Mouse (Mus musculus) T-cell, adult 2 months (primary cell): ENCODE measurements around the gene Klk6.
A peak's percentile ranks its signal among the peaks of the same experiment; 100 is the strongest.

ENCODE experiments used
- DNase-seq: peaks from one replicate; pipeline ENCODE4 v3.0.0; 2022; ENCODE audit warnings: low spot score

Klk6 gene

DNA sequence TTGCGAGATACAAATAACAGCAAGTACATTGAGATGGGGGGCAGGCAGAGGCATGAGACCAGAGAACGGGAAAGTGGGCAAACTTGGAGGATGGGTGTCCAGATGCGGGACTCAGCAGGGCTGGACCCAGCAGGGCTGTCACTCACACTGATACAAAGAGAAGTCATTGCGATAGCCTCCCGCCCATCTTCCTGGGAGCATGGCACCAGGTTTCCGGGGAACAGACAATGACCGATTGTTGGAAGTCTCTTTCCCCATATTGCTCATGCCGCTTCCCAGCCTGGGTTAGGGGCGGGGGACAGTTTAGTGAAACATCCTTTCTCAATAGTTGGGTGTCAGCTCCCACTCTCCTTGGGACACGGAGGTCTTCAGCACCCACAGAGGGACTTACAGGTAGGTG, at the start of gene Klk6:
Gene Klk6, plus strand, starts transcription at position 301 of the 400 bp plus-strand sequence.
- no peak for DNase-seq

DNA sequence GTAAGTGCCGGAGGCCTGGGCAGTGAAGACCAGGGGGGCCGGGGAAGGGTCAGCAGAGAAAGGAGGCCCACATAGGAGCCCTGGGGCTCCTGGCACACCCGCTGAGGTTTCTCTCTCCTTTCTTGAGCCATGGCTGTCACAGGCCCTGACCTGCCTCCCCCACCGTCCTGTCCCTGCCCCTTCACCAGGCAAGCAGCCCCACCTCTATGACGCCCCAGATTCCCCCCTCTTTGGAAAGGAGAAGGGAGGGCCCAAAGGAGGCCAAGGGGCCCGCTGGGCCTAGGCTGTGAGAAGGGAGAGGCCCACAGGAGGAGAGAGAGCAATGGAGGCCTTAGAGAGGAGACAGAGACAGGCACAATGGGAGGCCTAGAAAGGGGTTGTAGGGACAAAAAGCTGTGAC, 49.5 kb upstream of the Klk6 start:
- DNase-seq = no peak

DNA sequence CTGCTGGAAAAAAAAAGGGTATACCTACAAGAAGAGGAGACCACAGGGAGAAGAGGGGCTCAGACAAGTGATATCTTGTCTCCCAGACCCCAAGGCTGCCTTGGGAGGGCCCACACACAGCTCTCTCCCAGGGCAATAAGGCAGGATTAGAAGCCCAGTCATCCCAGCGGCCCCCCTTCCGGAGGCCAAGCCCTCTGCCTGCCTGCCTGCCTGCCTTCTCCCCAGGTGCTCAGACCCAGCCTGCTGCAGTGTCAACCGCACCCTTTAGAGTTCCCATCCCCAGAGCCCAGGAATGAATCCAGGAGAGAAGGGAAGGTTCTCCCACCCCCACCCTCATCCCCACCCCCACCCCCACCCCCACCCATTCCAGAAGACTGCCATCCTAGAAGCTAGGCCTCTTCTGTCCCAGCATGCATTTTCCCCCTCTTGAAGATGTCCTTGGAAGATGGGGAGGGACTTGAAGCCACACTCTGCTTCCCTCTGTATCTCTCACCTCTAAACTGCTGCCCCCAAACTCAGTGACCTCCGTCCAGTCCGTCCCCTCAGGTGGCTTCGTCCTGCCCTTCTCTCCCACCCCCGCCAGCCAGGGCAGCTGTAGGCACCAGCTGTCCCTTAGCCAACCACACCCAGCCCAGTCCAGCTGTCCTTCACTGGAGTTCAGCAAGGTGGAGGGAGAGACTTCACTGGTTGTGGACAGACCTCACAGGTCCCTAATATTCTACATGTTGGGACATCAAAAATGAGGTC, 48.8 kb upstream of the Klk6 start:
- no peak for DNase-seq

DNA sequence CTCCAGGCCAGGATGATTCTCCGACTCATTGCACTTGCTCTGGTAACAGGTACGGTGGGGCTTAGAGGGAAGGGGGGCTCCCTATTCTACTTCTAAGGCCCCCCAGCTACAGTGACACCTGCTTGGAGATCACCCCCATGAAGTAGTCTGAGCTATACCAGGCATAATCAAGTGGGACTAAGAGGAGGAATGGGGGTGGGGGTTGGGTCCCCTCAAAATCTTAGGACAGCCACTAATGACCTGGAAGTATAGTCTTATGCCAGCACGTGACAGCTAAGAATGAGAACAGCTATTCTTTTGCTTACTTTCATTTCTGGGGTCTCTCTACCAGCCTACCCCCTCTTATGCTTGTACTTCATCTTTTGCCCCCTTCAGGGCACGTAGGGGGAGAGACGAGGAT, 47.8 kb upstream of the Klk6 start:
- DNase-seq = no peak

DNA sequence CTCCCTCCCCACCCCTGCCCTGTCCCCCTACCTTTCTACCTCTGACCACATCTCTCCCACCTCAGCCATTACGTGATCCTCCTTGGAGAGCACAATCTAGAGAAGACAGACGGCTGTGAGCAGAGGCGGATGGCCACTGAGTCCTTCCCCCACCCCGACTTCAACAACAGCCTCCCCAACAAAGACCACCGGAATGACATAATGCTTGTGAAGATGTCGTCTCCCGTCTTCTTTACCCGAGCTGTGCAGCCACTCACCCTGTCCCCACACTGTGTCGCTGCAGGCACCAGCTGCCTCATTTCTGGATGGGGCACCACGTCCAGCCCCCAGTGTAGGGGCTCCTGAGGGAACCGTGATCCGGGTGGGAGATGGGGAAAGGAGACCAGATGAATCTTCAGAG, 46.9 kb upstream of the Klk6 start:
- no peak for DNase-seq

DNA sequence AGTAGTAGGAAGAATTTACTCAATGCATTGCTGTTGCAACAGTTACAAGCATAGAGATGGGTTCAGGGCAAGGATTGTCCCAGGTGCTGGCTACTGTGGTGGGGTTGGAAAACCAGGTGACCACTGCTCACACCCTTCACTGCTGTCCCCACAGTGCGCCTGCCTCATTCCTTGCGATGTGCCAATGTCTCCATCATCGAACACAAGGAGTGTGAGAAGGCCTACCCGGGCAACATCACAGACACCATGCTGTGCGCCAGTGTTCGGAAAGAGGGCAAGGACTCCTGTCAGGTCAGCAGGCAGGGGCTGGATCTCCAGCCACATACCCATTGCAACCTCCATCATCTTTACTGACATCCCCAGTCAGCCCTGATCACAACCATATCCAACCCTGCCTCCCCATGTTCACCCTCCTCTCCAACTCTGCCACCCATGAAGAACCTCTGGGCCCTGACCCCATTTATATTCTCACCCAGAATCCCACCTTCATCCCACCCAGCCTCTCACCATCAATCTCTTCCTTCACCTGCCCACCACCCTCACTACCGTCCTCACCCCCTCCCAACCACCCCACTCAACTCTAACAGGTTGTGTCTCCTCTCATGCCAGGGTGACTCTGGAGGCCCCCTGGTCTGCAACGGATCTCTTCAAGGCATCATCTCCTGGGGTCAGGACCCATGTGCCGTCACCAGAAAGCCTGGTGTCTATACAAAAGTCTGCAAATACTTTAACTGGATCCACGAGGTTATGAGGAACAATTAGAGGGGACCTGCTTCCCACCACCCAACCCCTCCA, 45.9 kb upstream of the Klk6 start:
- DNase-seq = no peak

DNA sequence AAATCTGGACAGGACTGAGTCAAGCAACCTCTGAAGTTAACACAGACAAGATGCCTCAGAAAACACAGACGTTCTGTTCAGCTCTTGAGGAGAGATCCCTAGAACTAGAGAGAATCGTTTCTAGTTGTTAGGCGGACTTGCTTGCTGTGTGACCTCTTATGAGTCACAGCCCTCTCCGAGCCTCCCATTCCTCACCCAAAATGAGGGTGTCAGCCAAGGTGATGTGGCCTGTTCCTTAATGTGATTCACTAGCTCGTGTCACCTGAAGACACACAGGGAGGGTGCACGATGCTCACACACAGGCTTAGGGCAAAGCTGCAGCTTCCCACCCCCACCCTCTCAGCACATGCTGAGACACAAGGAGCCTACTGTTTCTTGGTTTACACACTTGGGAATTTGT, 44.1 kb upstream of the Klk6 start:
- no peak for DNase-seq

DNA sequence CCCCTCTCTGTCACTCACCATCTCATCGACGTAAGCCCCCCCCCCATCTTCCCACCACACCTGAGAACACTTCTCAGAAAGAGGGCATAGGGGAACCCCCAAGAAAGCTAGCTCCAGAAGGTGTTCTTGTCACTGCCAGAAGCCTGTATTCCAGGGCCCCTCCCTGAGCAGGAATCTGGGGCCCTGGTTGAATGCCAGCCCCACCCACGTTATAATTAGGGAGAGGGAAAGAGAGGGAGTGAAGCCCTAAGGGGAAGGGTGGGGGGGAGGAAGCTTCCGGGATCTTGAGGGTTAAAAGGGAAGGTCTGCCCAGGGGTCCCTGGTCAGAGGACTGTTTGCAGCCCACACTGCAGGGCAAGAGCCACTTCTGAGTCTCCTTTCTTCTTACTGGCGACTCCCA, 43.6 kb upstream of the Klk6 start, which contains the start of gene Klk10:
Gene Klk10, plus strand, starts transcription at position 290 of the 400 bp plus-strand sequence.
- no peak for DNase-seq

DNA sequence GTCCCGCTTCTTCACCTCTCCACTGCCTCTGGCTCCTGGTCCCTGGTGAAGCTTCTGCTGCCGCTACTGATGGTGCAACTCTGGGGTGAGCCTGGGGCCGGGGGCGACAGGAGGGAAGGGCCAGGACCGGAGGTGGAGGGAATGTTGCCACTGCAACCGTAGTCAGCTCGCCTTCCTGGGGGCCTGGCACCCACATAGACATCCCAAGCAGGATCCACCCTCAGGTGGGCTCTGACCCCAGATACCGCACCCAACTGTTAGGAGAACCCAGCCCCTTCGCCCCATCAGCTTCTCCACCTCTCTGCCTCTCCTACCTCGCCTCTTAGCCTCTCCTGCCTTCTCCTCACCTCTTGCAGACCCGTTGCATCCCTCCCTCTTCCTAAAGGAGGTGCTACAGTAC, 42.8 kb upstream of the Klk6 start:
- no peak for DNase-seq

DNA sequence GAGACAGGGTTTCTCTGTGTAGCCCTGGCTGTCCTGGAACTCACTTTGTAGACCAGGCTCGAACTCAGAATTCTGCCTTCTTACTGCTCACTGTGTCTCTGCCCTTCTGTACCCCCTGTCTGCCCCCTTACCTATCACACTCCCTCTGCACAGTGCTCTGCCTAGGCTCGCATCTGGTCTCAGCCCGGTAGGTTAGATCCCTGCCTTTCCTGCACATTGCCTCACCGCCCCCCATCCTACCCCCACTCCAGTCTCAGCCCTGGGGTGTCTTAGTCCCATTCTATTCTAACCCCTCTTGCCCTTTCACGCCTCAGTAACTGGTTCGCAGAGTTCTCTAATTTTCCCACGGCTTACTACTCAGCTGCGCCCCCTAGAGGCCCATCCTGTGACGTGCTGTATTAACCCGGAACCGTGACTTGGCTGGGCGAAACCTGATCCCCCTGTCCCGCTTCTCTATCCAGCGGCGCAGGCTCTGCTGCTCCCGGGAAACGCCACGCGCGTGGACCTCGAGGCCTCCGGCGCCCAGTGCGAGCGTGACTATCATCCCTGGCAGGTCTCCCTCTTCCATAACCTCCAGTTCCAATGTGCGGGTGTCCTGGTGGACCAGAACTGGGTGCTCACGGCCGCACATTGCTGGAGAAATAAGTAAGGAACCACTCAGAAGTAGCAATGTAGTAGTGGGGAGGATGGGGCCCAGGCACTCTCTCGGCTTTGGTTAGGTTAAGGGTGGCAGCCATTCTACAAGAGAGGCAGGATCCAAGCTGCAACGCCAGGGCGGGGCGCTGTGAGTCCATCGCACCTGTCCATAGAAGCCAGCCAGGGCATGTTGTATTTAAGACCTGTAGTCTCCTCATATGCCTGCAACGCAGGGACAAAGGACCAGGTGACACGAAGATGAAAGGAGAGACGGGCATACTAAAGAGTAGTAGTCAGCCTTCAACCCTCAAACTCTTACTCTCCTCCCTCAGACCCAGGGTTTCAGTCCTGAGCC, 41.7 kb upstream of the Klk6 start:
- DNase-seq = peak; percentile 65

DNA sequence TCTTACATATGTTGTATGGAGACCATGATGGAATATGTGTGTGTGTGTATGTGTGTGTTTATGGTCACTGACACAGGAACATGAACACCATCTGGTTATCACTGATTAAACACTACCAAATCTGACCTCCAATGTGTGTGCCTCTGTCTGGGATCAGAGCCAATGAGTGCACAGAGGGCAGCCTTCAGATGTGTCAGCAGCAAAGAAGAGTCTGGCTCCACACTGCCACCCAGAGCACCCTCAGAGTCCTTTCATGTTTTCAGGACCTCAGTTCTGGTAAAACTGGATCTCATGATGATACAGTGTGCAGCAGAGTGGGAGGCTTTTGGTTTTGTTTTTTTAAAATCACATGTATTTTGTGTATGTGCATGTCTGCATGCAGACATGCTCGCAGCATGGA, 39.0 kb upstream of the Klk6 start:
- no peak for DNase-seq

DNA sequence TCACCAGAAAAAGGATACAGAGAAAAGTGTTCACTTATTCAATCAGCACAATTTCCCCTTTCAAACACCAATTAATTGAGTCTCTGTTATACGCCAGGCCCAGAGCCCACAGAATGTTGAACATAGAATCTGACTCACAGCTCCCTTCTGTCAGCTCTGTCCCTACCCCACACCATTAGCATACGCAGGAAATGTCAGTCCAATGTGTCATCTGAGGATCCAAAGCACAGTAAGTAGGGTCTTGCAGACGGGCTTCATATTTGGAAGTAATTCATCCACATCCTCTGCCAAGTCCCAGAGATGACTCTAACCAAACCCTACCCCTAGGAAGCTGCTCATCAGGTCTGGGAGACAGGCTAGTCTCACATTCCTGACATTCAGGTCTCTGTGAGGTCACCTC, 36.2 kb upstream of the Klk6 start:
- DNase-seq = no peak

DNA sequence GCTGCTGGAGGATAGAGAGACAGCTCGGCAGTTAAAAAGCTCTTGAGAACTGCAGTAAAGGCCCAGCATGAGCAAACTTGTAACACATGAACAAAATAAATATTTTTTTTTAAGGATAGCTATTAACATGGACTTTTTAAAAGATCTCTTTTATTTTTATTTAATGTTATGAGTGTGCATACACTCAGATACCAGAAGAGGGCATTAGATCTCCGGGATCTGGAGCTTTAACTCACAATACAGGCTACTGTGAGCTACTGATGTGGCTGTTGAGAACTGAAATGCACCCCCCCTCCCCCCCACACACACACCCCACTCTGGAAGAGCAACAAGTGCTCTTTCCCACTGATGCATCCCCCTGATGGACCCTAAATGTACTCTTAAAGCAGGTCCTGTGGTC, 35.0 kb upstream of the Klk6 start:
- no peak for DNase-seq

DNA sequence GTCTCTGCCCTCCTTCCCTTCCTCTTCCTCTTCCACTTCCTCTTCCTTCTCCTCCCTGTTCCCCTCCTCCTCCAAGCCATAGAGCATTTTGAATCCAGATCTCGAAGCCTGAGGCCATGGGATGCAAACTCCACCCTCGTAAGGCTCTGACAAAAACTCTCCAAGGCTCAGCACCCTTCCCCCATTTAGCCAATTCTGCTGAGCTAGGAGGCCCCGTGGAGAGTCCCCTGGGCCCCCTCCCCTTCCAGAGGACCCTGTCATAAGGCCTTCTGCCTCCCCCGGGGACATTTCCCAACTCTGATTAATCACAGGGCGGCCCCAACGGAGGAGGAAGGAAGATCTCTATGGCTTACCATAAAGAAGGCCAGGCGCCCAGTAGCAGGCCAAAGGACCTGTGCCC, 32.7 kb upstream of the Klk6 start, which contains the start of gene Klk9:
Gene Klk9, plus strand, starts transcription at position 301 of the 400 bp plus-strand sequence.
- DNase-seq = no peak

DNA sequence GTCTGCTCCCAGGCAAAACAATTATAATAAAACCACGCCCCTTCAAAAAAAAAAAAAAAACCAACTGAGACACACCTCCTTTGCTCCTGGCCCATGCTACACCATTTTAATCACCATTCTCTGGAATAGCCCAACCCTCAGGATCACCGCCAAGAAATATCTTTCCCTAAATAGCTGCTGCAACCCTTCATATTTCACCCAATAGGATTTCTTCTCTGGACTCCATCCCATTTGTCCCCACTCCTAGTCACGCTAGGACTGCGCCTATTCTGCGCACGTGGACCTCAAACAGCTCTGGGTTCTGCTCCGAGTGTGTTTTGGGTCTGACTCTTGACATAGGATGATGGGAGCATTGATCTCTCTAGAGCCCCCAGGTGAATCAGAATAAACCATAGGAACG, 27.9 kb upstream of the Klk6 start:
- no peak for DNase-seq

DNA sequence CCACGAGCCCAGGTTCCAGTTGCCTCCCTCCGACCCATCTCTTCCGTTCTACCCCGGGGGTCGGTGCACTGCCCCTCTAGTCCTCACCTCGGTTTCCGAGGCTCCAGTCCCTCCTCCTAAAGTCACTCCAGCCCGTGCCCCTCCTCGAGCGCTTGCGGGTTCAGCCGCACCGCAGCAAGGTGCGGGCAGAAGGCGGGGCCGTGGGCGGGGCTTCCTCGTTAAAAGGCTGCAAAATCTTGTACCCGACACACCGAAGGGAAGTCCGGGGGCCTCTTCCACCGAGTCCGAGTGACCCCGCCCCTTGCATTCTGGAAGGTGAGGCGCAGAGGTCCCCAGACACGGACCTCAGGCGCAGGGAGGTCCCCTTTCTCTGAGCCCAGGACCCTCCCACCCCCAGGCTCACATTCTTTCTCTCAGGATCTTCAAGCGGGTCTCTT, 26.9 kb upstream of the Klk6 start, which contains the start of gene Klk8:
Gene Klk8, plus strand, starts transcription at position 245 of the 437 bp plus-strand sequence.
- peak; percentile 59 for DNase-seq

DNA sequence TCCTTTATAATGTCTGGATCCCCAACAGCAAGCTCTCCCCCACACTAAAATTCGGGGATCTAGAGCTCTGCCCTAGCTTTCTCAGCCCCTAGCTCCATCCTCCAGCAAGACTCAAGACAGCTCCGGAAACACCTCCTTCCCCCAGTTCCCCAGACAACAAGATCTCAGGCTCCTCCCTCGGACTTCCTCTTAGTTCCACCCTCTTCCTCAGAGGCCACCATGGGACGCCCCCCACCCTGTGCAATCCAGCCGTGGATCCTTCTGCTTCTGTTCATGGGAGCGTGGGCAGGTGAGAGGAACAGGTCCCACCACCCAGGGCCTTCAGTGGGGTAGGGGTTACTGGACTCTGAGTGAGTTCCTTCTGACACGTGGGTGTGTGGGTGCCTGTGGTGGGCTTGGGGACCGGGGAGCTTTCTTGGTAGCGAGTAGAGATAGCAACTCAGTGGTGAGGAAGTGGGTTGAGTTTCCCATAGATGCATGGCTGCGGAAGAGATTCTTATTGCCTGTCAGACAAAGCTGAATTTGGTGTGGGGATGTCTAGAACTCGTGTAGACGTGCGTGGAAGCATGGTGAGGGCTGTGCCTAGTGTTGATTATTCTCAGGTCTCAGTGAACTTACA, 26.3 kb upstream of the Klk6 start:
- peak; percentile 55 for DNase-seq

DNA sequence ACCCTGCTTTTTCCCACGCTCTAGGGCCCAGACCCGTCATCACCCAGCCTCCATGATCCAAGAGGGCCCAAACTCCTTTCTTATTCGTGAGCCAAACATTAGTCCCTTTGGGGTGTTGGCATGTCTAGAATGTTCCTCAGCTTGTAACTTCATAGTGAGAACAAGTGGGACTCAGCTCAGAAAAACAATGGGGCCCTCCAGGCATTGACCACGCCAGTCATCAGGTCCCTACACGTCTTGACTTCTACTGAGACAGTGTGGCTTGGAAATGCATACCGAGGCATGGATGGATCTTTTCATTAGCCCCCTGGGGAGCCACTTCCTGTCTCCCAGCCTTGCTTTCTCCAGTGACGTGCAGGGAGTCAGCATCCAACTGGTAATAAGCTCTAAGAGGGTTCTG, 24.4 kb upstream of the Klk6 start:
- no peak for DNase-seq

DNA sequence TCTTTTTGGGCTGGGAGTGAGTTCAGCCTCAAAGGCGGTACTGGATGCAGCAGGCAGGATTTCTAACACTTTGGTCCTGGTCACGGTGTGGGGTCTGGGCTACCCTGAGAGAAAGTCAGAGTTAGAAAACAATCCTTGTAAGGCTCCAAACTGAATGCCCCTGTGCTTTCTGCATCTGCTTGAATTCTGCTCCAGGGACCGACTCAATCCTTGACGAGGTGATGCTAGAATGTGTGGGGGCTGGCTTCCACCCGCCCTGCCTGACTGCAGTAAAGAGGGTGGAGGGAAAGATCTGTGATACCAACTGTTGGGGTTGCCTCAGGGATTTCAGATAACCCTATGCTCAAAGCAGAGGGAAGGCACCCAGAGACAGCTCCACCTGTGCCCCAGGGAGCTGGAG, 13.3 kb upstream of the Klk6 start, which contains the start of gene Klk7:
Gene Klk7, plus strand, starts transcription at position 301 of the 400 bp plus-strand sequence.
- DNase-seq = no peak

DNA sequence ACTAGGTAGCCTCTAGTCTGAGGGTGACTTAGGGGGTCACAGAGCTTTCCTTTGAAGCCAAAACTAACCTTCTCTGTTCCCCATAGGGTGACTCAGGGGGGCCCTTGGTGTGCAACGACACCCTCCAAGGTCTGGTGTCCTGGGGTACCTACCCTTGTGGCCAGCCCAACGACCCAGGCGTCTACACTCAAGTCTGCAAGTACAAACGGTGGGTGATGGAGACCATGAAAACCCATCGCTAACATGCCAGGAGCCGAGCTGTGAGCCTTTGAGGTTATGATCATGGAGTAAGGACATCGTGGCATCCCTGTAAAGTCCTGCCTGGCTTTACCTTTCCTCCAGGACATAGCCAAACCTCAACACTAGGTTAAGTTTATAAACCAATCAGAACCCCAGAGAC, 9.1 kb upstream of the Klk6 start:
- no peak for DNase-seq

DNA sequence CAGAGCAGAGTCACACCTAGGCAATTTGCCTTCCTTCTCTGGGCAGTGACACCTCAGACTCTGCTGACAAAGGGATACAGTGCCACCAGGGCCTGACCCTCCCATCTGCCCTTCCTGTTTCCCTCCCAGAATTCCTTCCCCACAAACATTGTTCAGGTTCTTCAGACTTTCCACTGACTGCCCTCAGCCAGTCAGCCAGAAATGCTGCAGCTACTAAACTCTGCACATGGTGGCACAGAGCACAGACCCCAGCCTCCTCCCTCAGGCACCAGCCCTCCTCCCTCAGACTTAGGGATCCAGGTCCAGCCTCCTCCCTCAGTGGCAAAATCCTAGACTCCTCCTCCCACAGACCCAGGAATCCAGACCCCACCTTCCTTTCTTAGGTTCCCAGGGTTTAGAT, 7.6 kb upstream of the Klk6 start:
- no peak for DNase-seq

DNA sequence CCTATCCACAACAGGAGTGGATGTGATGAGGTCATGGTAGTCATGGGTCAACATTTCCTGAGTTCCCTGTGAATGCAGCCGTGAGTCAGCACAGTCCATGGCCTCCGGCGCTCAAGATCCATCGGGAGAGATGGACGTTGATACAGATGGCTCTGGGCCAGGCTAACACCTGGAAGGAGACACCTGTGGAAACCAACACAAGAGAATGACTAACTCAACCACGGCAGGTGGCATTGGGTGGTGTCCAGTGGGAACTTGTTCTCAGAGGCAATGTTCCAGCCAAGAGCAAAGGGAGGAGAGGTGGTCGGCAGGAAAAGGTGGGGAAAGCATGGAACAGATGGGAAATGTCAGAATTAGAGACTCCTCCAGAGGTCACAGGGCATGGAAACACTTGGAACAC, 2.7 kb upstream of the Klk6 start:
- DNase-seq = no peak
